Mouse (Mus musculus) MEL (cell line): ENCODE data around the gene Mbnl1. TPM values are rescaled to one million over a fixed set of nuclear protein-coding genes. Genes with fewer than 3 reads are reported as not detected.
A peak's percentile ranks its signal among the peaks of the same experiment; 100 is the strongest.

Source experiments
- DNase-seq: peaks from one replicate; pipeline ENCODE4 v3.0.0; 2011; ENCODE audit warnings: low read depth, low spot score
- H3K27ac ChIP-seq: 2 replicates; pipeline ENCODE4 v1.5.1; 2012; ENCODE audit warnings: low read depth, mild to moderate bottlenecking, control low read depth, low read length, moderate library complexity; ENCODE audit not compliant: control insufficient read depth
- H3K27me3 ChIP-seq, 2 experiments: fragments of 150-350 bp in 1 of 2; sonication (generic) in 1 of 2; 2 replicates each; pipeline ENCODE4 v1.6.1; 2012; ENCODE audit warnings: low read length in 2 of 2, mild to moderate bottlenecking in 2 of 2, improper control_type of control experiment in 1 of 2, moderate library complexity in 1 of 2; ENCODE audit not compliant: insufficient read depth in 2 of 2, control insufficient read depth in 1 of 2
- H3K36me3 ChIP-seq, 2 experiments: 2 replicates each; pipeline ENCODE4 v1.6.1; 2012 to 2014; ENCODE audit warnings: low read length in 2 of 2, improper control_type of control experiment in 1 of 2, inconsistent platforms in 1 of 2, mild to moderate bottlenecking in 1 of 2; ENCODE audit not compliant: insufficient read depth in 2 of 2, control insufficient read depth in 1 of 2
- H3K4me1 ChIP-seq, 2 experiments: fragments of 150-350 bp in 1 of 2; sonication (generic) in 1 of 2; 2 replicates each; pipeline ENCODE4 v1.6.1; 2012; ENCODE audit warnings: low read length in 2 of 2, improper control_type of control experiment in 1 of 2, mild to moderate bottlenecking in 1 of 2; ENCODE audit not compliant: insufficient read depth in 2 of 2, control insufficient read depth in 1 of 2
- H3K4me3 ChIP-seq, 2 experiments: fragments of 150-350 bp in 1 of 2; sonication (generic) in 1 of 2; 2 replicates each; pipeline ENCODE4 v1.5.1; 2012; ENCODE audit warnings: low read depth in 2 of 2, low read length in 2 of 2, mild to moderate bottlenecking in 2 of 2, moderate library complexity in 2 of 2, control low read depth in 1 of 2, improper control_type of control experiment in 1 of 2; ENCODE audit not compliant: control insufficient read depth in 1 of 2, insufficient read depth in 1 of 2
- H3K79me2 ChIP-seq: 2 replicates; pipeline ENCODE4 v1.6.1; 2012; ENCODE audit warnings: mild to moderate bottlenecking, low read length, moderate library complexity; ENCODE audit not compliant: control insufficient read depth, poor library complexity, insufficient read depth
- H3K9ac ChIP-seq: 2 replicates; pipeline ENCODE4 v1.6.1; 2012; ENCODE audit warnings: low read depth, mild to moderate bottlenecking, control low read depth, low read length, moderate library complexity; ENCODE audit not compliant: control insufficient read depth, poor library complexity, severe bottlenecking
- H3K9me3 ChIP-seq: fragments of 150-350 bp; sonication (generic); replicated peaks from 2 replicates; pipeline ENCODE4 v1.6.1; 2012; ENCODE audit warnings: mild to moderate bottlenecking, low read length, improper control_type of control experiment, moderate library complexity; ENCODE audit not compliant: insufficient read depth
- CHD1 ChIP-seq: IDR thresholded peaks from 2 replicates; pipeline ENCODE4 v1.6.1; 2012; ENCODE audit warnings: low read depth, mild to moderate bottlenecking, inconsistent platforms, low read length, improper control_type of control experiment
- CHD2 ChIP-seq: IDR thresholded peaks from 2 replicates; pipeline ENCODE4 v1.6.1; 2011; ENCODE audit warnings: low read length, improper control_type of control experiment
- ELF1 ChIP-seq: IDR thresholded peaks from 2 replicates; pipeline ENCODE4 v1.6.1; 2014; ENCODE audit warnings: low read depth, mild to moderate bottlenecking, inconsistent platforms, low read length, improper control_type of control experiment, moderate library complexity
- EP300 ChIP-seq, 2 experiments: IDR thresholded peaks; 2 replicates each; pipeline ENCODE4 v1.6.1; 2011; ENCODE audit warnings: improper control_type of control experiment in 2 of 2, low read length in 2 of 2, low read depth in 1 of 2, mild to moderate bottlenecking in 1 of 2
- ETS1 ChIP-seq: IDR thresholded peaks from 2 replicates; pipeline ENCODE4 v1.6.1; 2012; ENCODE audit warnings: low read depth, mild to moderate bottlenecking, inconsistent platforms, low read length, improper control_type of control experiment, moderate library complexity
- GATA1 ChIP-seq: IDR thresholded peaks from 2 replicates; pipeline ENCODE4 v1.6.1; 2011; ENCODE audit warnings: low read depth, low read length, improper control_type of control experiment
- KAT2A ChIP-seq: conservative IDR thresholded peaks from 2 replicates; pipeline ENCODE4 v1.6.1; 2012; ENCODE audit warnings: low read depth, low read length, improper control_type of control experiment, inconsistent platforms
- MAFK ChIP-seq: IDR thresholded peaks from 2 replicates; pipeline ENCODE4 v1.6.1; 2011; ENCODE audit warnings: low read depth, mild to moderate bottlenecking, low read length, improper control_type of control experiment, borderline replicate concordance
- MEF2A ChIP-seq: IDR thresholded peaks from 2 replicates; pipeline ENCODE4 v1.6.1; 2014; ENCODE audit warnings: low read depth, mild to moderate bottlenecking, inconsistent platforms, low read length, improper control_type of control experiment; ENCODE audit not compliant: poor library complexity, insufficient replicate concordance, severe bottlenecking; ENCODE audit errors: extremely low read depth
- MXI1 ChIP-seq: IDR thresholded peaks from 2 replicates; pipeline ENCODE4 v1.6.1; 2011; ENCODE audit warnings: mild to moderate bottlenecking, low read depth, low read length, improper control_type of control experiment
- NRF1 ChIP-seq: IDR thresholded peaks from 2 replicates; pipeline ENCODE4 v1.6.1; 2014; ENCODE audit warnings: low read depth, mild to moderate bottlenecking, inconsistent platforms, low read length, improper control_type of control experiment, moderate library complexity; ENCODE audit not compliant: poor library complexity, insufficient read depth, severe bottlenecking
- POLR2A ChIP-seq, 2 experiments: IDR thresholded peaks; 2 replicates each; pipeline ENCODE4 v1.6.1; 2011 to 2012; ENCODE audit warnings: low read length in 2 of 2, mild to moderate bottlenecking in 2 of 2, control low read depth in 1 of 2, improper control_type of control experiment in 1 of 2, low read depth in 1 of 2, moderate library complexity in 1 of 2; ENCODE audit not compliant: control insufficient read depth in 1 of 2, insufficient read depth in 1 of 2, poor library complexity in 1 of 2
- RCOR1 ChIP-seq: IDR thresholded peaks from 2 replicates; pipeline ENCODE4 v1.6.1; 2012; ENCODE audit warnings: low read depth, mild to moderate bottlenecking, inconsistent platforms, low read length, improper control_type of control experiment
- SMC3 ChIP-seq: IDR thresholded peaks from 2 replicates; pipeline ENCODE4 v1.6.1; 2011; ENCODE audit warnings: low read depth, low read length, improper control_type of control experiment
- TAL1 ChIP-seq: IDR thresholded peaks from 2 replicates; pipeline ENCODE4 v1.6.1; 2012; ENCODE audit warnings: mild to moderate bottlenecking, inconsistent platforms, low read length, moderate library complexity, mixed read lengths
- TBP ChIP-seq: IDR thresholded peaks from 2 replicates; pipeline ENCODE4 v1.8.0; 2011; ENCODE audit warnings: low read depth, low read length, improper control_type of control experiment
- TCF12 ChIP-seq: IDR thresholded peaks from 2 replicates; pipeline ENCODE4 v1.6.1; 2014; ENCODE audit warnings: low read depth, mild to moderate bottlenecking, inconsistent platforms, low read length, improper control_type of control experiment, moderate library complexity
- USF2 ChIP-seq, 2 experiments: IDR thresholded peaks; 2 replicates each; pipeline ENCODE4 v1.6.1; 2011 to 2012; ENCODE audit warnings: improper control_type of control experiment in 2 of 2, low read length in 2 of 2, borderline replicate concordance in 1 of 2, inconsistent platforms in 1 of 2, low read depth in 1 of 2, mild to moderate bottlenecking in 1 of 2; ENCODE audit not compliant: insufficient read depth in 1 of 2
- ZC3H11A ChIP-seq: IDR thresholded peaks from 2 replicates; pipeline ENCODE4 v1.6.1; 2012; ENCODE audit warnings: low read depth, mild to moderate bottlenecking, inconsistent platforms, low read length, improper control_type of control experiment
- ZKSCAN1 ChIP-seq: IDR thresholded peaks from 2 replicates; pipeline ENCODE4 v1.6.1; 2012; ENCODE audit warnings: low read depth, mild to moderate bottlenecking, inconsistent platforms, low read length, improper control_type of control experiment, moderate library complexity
- ZNF384 ChIP-seq: IDR thresholded peaks from 2 replicates; pipeline ENCODE4 v1.6.1; 2012; ENCODE audit warnings: low read depth, mild to moderate bottlenecking, inconsistent platforms, low read length, improper control_type of control experiment
- polyA plus RNA-seq, 2 experiments: library from polyadenylated mRNA; stranded (reverse) in 1 of 2; unstranded in 1 of 2; fragments of >175 nt in 1 of 2; fragments of >200 nt in 1 of 2; gene quantifications; 2 replicates each; pipeline versions ENCODE4 v1.2.1 to v1.2.4; 2012; ENCODE audit warnings: low replicate concordance in 2 of 2, low read depth in 1 of 2; ENCODE audit not compliant: insufficient read length in 2 of 2, insufficient read depth in 1 of 2, missing spikeins in 1 of 2
- total RNA-seq: library from RNA; depleted of rRNA; stranded (reverse); fragments of 300-350 nt; gene quantifications from 2 replicates; pipeline ENCODE4 v1.2.3, GENCODE M21; 2012

Gene Mbnl1
- total and polyA plus RNA-seq, 3 experiments = 250 to 371 (median 341) TPM

DNA sequence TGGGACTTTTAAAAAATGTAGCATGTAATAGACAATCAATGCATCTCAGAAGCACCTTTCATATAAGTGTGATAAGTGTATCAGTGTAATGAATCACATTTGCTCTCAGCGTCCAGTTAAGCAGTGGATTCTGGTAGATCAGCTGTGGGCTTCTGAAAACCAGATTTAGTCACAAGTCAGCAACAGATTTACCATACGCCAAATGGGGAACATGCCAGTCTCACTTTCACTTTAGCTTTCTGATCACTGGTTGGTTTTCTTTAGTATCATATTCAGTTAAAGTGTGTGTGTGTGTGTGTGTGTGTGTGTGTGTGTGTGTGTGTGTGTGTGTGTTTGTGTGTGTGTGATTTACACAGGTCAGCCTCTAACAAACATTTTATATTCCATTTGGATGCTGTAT lies 64.4 kb downstream of the Mbnl1 start:
- Histone ChIP-seq H3K9ac (no peak overlapping the region), H3K4me1 (peaks cover 12% of the 10 kb centered on the region in 2 experiments; a peak in 3 of 4 replicates), H3K4me3 (no peak overlapping the region), H3K9me3 (no peaks in the 10 kb centered on the region), H3K27ac (no peak overlapping the region), H3K27me3 (no peaks in the 10 kb centered on the region), H3K79me2 (peaks cover 24% of the 10 kb centered on the region), H3K36me3 (peaks cover 3 to 34% of the 10 kb centered on the region in 2 experiments)
- TF ChIP-seq NRF1 (no peak), USF2 (IDR thresholded peaks at IDR 0.05; ENCODE audit: borderline replicate concordance in 1 of 2, insufficient read depth in 1 of 2, low read depth in 1 of 2, low read length in 2 of 2) (no peak), GATA1 (no peak), TAL1 (no peak), TBP (no peak), ZKSCAN1 (no peak), ELF1 (no peak), MXI1 (no peak), ZC3H11A (no peak), SMC3 (no peak), MAFK (no peak), MEF2A (no peak), POLR2A (IDR thresholded peaks at IDR 0.05; ENCODE audit: control insufficient read depth in 1 of 2, insufficient read depth in 1 of 2, low read depth in 1 of 2, low read length in 2 of 2, poor library complexity in 1 of 2) (no peak), CHD2 (no peak), CHD1 (no peak), ZNF384 (no peak)
- no peak for DNase-seq

DNA sequence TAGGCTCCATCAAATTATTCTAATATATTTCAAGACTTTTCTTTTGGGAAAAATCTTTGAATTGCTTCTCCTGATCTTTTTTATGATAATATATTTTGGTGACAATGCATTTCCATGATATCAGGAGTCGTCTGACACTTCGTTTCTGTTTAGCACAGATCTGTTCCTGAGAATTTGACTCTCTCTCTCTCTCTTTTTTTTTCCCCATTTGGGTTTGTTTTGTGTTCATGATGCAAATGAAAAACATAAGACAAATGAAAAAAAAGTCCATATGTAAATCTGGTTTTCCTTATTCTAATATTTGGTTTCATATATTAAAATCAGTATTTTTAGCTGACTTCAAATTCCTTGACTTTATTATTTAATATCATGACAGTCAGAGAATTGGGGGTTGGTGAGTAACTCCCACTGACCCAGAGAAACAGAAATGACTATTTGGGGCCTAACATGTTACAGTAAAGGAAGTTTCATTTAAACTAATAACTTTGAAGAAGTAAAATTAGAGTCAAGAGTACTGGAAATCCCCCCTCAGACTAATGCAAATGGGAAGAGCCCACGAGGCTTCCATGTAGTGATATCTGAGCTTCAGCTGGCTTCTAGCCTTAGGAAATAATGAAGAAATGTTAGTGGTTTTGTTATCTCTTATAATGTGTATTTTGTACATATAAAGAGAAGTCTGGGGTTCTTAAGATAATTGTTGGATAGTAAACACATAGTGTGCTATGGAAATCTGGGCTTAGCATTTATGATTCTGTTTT lies 65.8 kb downstream of the Mbnl1 start:
- Histone ChIP-seq H3K4me1 (peaks cover 9% of the 10 kb centered on the region in 2 experiments; a peak in 3 of 4 replicates), H3K9ac (no peak overlapping the region)
- peak; percentile 50 for DNase-seq

More for the DNA sequence above, 65.8 kb downstream of the Mbnl1 start:
- TF ChIP-seq RCOR1 = peak; percentile 74; the same call in 1 of the 2 replicates
- peak; percentile 66; the same call in 1 of the 2 replicates for TF ChIP-seq GATA1
- peak; percentile 60 for TF ChIP-seq TCF12
- TF ChIP-seq ETS1 = peak; percentile 77
- peak; percentile 48 to 68 for TF ChIP-seq EP300 (IDR thresholded peaks at IDR 0.05; ENCODE audit: low read depth in 1 of 2, low read length in 2 of 2)
- no peak for TF ChIP-seq CHD1
- peak; percentile 33 for TF ChIP-seq TAL1
- no peak for TF ChIP-seq KAT2A
- Histone ChIP-seq H3K27ac (no peak overlapping the region), H3K79me2 (peaks cover 21% of the 10 kb centered on the region), H3K36me3 (peaks cover 3 to 33% of the 10 kb centered on the region in 2 experiments), H3K4me3 (no peak overlapping the region), H3K9me3 (no peaks in the 10 kb centered on the region), H3K27me3 (no peaks in the 10 kb centered on the region)
